ENCODE assay signal across 13 mouse cellular contexts in the genomic region with DNA sequence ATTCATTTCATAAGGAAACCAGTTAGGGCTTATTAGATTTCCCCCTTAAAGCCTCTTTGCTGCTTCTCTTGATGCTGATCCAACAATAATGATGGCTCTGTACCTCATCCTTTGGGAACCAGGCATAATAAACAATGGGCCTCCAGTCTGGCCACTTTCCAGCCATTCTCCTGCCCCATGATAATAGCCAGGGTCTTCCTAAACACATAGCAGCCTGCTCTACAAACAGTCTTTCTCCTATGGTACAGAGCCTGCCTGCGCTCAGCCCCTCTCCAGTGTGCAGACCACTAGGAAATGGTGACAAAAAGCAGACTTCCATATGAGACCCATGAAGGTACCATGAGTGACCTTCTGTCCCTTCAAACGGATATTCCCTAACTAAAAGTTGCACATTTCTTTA. TPM values are rescaled to one million over a fixed set of nuclear protein-coding genes. Genes with fewer than 3 reads are reported as not detected.
DNase-seq lines count a peak whose midpoint lies in the region; ATAC-seq and TF ChIP-seq lines count a peak whose summit lies in the region.
"Had no signal": no experiment of that assay in that cellular context is flagged by ENCODE, and none has a peak within 500 bp of the region (broad histone marks: within the 10 kb centered on the region; RNA-seq: fewer than 3 reads in every experiment).

No protein-coding gene starts in this region.

- no peak overlapping the region for H3K9ac ChIP-seq in heart, adult 2 months (ENCODE audit: low read depth, low read length)
- H3K9ac ChIP-seq: hindbrain, embryonic 12.5 days had no signal

- no peak overlapping the region for H3K4me3 ChIP-seq in heart, adult 2 months
- H3K4me3 ChIP-seq: hindbrain, embryonic 12.5 days had no signal

- peak overlapping the region; percentile 48; the same call in 1 of the 2 replicates for H3K27ac ChIP-seq in heart, adult 2 months
- H3K27ac ChIP-seq: hindbrain, embryonic 12.5 days had no signal

- intact Hi-C loops in heart, adult 2 months (cut with DNase I): no loop called here
- intact Hi-C loops in heart, postnatal 25 days (cut with DNase I): no loop called here
- intact Hi-C loops in left cerebral cortex, postnatal 4 days (cut with DNase I): no loop called here

- no peak for TF ChIP-seq POLR2A in heart, adult 2 months (IDR thresholded peaks at IDR 0.05; ENCODE audit: insufficient read depth, low read depth, low read length)

- H3K4me1 ChIP-seq in heart, adult 2 months (ENCODE audit: control insufficient read depth, insufficient read depth, low read length): peaks cover 7% of the 10 kb centered on the region
- H3K4me1 ChIP-seq: hindbrain, embryonic 12.5 days had no signal

- no peak for TF ChIP-seq CTCF in heart, adult 2 months (IDR thresholded peaks at IDR 0.05)

- H3K79me2 ChIP-seq in heart, adult 2 months (replicated peaks; ENCODE audit: control insufficient read depth, insufficient read depth, low read length): no peaks in the 10 kb centered on the region

- peak; percentile 49 for DNase-seq in kidney, postnatal 10 days
- DNase-seq in kidney, adult 9 months: no peak
- peak; percentile 56 for DNase-seq in brain, adult 2 months (ENCODE audit: low read depth, low spot score)
- DNase-seq in heart, adult 2 months: peak; percentile 37 to 44
- peak; percentile 31 for DNase-seq in heart, postnatal 25 days (ENCODE audit: low spot score)
- DNase-seq in right cerebral cortex, adult 2 months (ENCODE audit: low spot score in 2 of 2): no peak
- no peak for DNase-seq in left cerebral cortex, postnatal 4 days
- DNase-seq: adrenal gland, postnatal 25 days; cerebellum, postnatal 14 days; right cerebral cortex, adult 18-20 months had no signal

- TF ChIP-seq EP300 in heart, adult 2 months (IDR thresholded peaks at IDR 0.05; ENCODE audit: insufficient read depth, low read depth, low read length): no peak

- ATAC-seq in monocyte, adult 5-6 weeks (replicated peaks; ENCODE audit: insufficient number of reproducible peaks, low FRiP score, low TSS enrichment, poor library complexity, severe bottlenecking): no peak

- no peaks in the 10 kb centered on the region for H3K27me3 ChIP-seq in heart, adult 2 months (ENCODE audit: control insufficient read depth, insufficient read depth, low read length)
- H3K27me3 ChIP-seq: CH12.LX; hindbrain, embryonic 12.5 days had no signal

- WGBS in heart, adult 2 months: 43% methylated on average over 2 of the region's 2 CpGs

- no peaks in the 10 kb centered on the region; the same call in 1 of the 2 replicates for H3K36me3 ChIP-seq in heart, adult 2 months (ENCODE audit: control insufficient read depth, insufficient read depth, low read length)

RNA-seq across cellular contexts. Expression of a gene that starts 26.2 kb away (rescaled TPM):
- total RNA-seq in heart, adult 2 months (2021): 1 to 10 TPM; 1.7 to 2.6 TPM
- polyA plus RNA-seq in heart, adult 2 months (2012; rRNA removed): 1.1 and 1.2 TPM in 2 replicates
- 1 to 10 TPM; 2.2 to 3.1 TPM for total RNA-seq in heart, postnatal 25 days (2021)
- total RNA-seq in left cerebral cortex, postnatal 4 days (2021): 1 to 10 TPM; 2.6 to 2.9 TPM
- total RNA-seq in monocyte, adult 5-6 weeks (2017): 0.58 to 0.75 TPM in 2 of 3 replicates, not detected in the other
- total RNA-seq: CH12.LX had no signal

Comparison
In these comparisons a context has a peak if more than half of its experiments do, and no peak if none do; other contexts are left out.
1. DNase-seq: peak in kidney, postnatal 10 days (single experiment), brain, adult 2 months (single experiment), heart, adult 2 months (2 of 2) and heart, postnatal 25 days (single experiment); none in kidney, adult 9 months (single experiment), right cerebral cortex, adult 2 months (0 of 2) and left cerebral cortex, postnatal 4 days (single experiment).